Mouse (Mus musculus) stomach, embryonic 14.5 days (tissue): Measurements from ENCODE around the gene Cdh15. TPM values are rescaled to one million over a fixed set of nuclear protein-coding genes. Genes with fewer than 3 reads are reported as not detected.

Source experiments
- ATAC-seq: fragments of 200-750 bp; cut with Nextera tagmentation; 2 replicates; pipeline ENCODE4 v1.8.0; 2017; ENCODE audit warnings: low read depth, moderate TSS enrichment; ENCODE audit not compliant: insufficient number of reproducible peaks, insufficient read depth, low FRiP score
- H3K27ac ChIP-seq: fragments of 300-500 bp; sonication (generic); 2 replicates; pipeline ENCODE4 v1.5.1; 2014; ENCODE audit warnings: mild to moderate bottlenecking, low read length, moderate library complexity, mixed read lengths
- H3K27me3 ChIP-seq: fragments of 300-500 bp; sonication (generic); 2 replicates; pipeline ENCODE4 v1.6.1; 2014; ENCODE audit warnings: low read length, control low read depth, mixed read lengths; ENCODE audit not compliant: control insufficient read depth, insufficient read depth
- H3K36me3 ChIP-seq: fragments of 300-500 bp; sonication (generic); 2 replicates; pipeline ENCODE4 v1.6.1; 2014; ENCODE audit warnings: mild to moderate bottlenecking, control low read depth, low read length, moderate library complexity, mixed read lengths; ENCODE audit not compliant: control insufficient read depth, insufficient read depth
- H3K4me1 ChIP-seq: fragments of 300-500 bp; sonication (generic); 2 replicates; pipeline ENCODE4 v1.6.1; 2014; ENCODE audit warnings: low read length, control low read depth, mixed read lengths; ENCODE audit not compliant: control insufficient read depth, insufficient read depth
- H3K4me2 ChIP-seq: fragments of 300-500 bp; sonication (generic); replicated peaks from 2 replicates; pipeline ENCODE4 v1.6.1; 2014; ENCODE audit warnings: low read depth, low read length, control low read depth
- H3K4me3 ChIP-seq: fragments of 300-500 bp; sonication (generic); 2 replicates; pipeline ENCODE4 v1.5.1; 2014; ENCODE audit warnings: low read depth, low read length, control low read depth
- H3K9ac ChIP-seq: fragments of 300-500 bp; sonication (generic); replicated peaks from 2 replicates; pipeline ENCODE4 v1.6.1; 2014; ENCODE audit warnings: low read depth, mild to moderate bottlenecking, control low read depth, low read length, moderate library complexity, mixed read lengths
- H3K9me3 ChIP-seq: fragments of 300-500 bp; sonication (generic); 2 replicates; pipeline ENCODE4 v1.6.1; 2016; ENCODE audit warnings: low read depth, low read length, control low read depth; ENCODE audit not compliant: control insufficient read depth
- whole genome bisulfite sequencing: fragments of 180-500 bp; shearing (Covaris S2); extraction: QIAGEN DNeasy Blood & Tissue Kit; methylation state at CpG from one replicate; pipeline ENCODE4 v1.1.7; 2014; 5-methylcytosine and 5-hydroxymethylcytosine counted together
- polyA plus RNA-seq: library from polyadenylated mRNA; unstranded; fragments of >200 nt; fragmentation: Nextera tagmentation; extraction: Ambion mirVana; gene quantifications from 2 replicates; pipeline ENCODE4 v1.2.1, GENCODE M21; 2014

Gene Cdh15
- polyA plus RNA-seq, 1 experiment from 2014 or later, result 0.26 TPM

DNA sequence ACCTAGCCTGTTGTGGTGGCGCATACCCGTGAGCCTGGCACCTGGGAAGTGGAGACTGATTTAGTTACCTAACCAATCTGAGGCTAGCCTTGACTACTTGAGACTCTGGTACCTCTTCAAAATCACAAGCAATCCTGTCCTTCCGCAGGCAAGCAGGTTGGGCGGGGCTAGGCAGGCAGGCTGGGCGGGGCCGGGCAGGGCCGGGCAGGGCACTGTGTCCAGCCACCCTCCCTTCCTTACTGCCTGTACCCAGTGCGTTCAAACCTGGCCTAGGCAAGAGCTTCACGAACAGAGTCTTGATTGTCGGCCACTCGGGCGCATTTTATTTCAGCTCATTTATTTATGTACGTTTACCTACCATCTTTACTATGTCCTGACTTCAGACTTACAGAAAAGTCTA lies 12.1 kb downstream of the Cdh15 start:
- Histone ChIP-seq H3K4me2 (no peak overlapping the region), H3K27ac (no peak overlapping the region), H3K36me3 (no peaks in the 10 kb centered on the region), H3K4me1 (no peaks in the 10 kb centered on the region), H3K9me3 (peaks cover 4% of the 10 kb centered on the region), H3K9ac (no peak overlapping the region), H3K27me3 (no peaks in the 10 kb centered on the region), H3K4me3 (no peak overlapping the region)
- ATAC-seq, result no peak
- WGBS, result 51% methylated on average over 13 of the region's 13 CpGs

DNA sequence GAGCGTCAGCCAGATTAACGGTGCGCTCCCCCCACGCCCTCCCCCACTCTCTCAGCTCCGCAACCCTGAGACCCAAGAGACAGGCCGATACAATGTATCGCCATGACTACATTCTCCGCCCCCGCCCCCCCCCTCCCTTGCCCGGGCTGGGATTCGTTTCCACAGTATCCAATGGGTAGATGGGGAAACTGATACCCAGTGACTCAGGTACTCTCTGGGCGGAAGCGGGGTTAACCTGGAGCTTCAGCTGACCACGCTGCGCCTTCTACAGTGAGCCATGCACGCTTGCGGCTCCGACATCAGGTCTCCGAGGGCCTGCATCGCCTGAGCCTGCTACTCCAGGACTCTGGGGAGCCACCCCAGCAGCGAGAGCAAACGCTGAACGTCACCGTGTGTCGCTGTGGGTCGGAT lies 17.0 kb downstream of the Cdh15 start:
- Histone ChIP-seq H3K4me1 (no peaks in the 10 kb centered on the region), H3K36me3 (no peaks in the 10 kb centered on the region), H3K9me3 (peaks cover 12% of the 10 kb centered on the region), H3K4me2 (peak overlapping the region; percentile 34), H3K9ac (no peak overlapping the region), H3K27me3 (no peaks in the 10 kb centered on the region), H3K4me3 (0 out of 2 replicates have a peak overlapping the region, but pooled peaks have one; percentile 15), H3K27ac (no peak overlapping the region)
- ATAC-seq, result no peak
- WGBS, result 71% methylated on average over 26 of the region's 26 CpGs

DNA sequence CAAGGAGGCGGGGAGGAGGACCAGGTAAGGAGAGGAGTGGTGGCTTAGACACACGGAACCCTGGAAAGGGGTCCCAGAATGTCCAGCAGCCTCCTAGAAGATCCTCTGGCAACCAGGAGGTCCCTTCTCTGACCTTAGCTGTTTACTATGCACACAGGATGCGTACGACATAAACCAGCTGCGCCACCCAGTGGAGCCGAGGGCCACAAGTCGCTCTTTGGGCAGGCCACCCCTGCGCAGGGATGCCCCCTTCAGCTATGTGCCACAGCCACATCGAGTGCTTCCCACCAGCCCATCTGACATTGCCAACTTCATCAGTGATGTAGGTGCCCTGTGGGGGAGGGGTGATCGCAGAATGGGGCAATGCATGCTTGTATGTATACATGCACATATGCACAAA lies 17.7 kb downstream of the Cdh15 start:
- H3K4me3 ChIP-seq, result no peak overlapping the region
- H3K27me3 ChIP-seq, result no peaks in the 10 kb centered on the region
- H3K9ac ChIP-seq, result no peak overlapping the region
- H3K36me3 ChIP-seq, result no peaks in the 10 kb centered on the region
- 60% methylated on average over 10 of the region's 10 CpGs for WGBS
- peaks cover 12% of the 10 kb centered on the region for H3K9me3 ChIP-seq
- no peak overlapping the region for H3K27ac ChIP-seq
- H3K4me1 ChIP-seq, result no peaks in the 10 kb centered on the region
- peak overlapping the region; percentile 34; the same call in 1 of the 2 replicates for H3K4me2 ChIP-seq
- no peak for ATAC-seq

- no peak overlapping the region for H3K4me2 ChIP-seq
- H3K27ac ChIP-seq, result no peak overlapping the region
- no peaks in the 10 kb centered on the region for H3K36me3 ChIP-seq
- H3K9me3 ChIP-seq, result peaks cover 12% of the 10 kb centered on the region
- no peaks in the 10 kb centered on the region for H3K4me1 ChIP-seq
- no peaks in the 10 kb centered on the region for H3K27me3 ChIP-seq
- no peak overlapping the region for H3K9ac ChIP-seq
- ATAC-seq, result no peak
- no peak overlapping the region for H3K4me3 ChIP-seq
- WGBS, result 69% methylated on average over 8 of the region's 8 CpGs
Observed at GRCm38 (mm10) chr8:122866231-122866630, 18.5 kb downstream of the Cdh15 start.

- H3K4me2 ChIP-seq, result no peak overlapping the region
- H3K36me3 ChIP-seq, result no peaks in the 10 kb centered on the region
- H3K9me3 ChIP-seq, result peaks cover 12% of the 10 kb centered on the region
- H3K27ac ChIP-seq, result no peak overlapping the region
- no peaks in the 10 kb centered on the region for H3K27me3 ChIP-seq
- no peak overlapping the region for H3K4me3 ChIP-seq
- WGBS, result 90% methylated on average over 6 of the region's 6 CpGs
- H3K4me1 ChIP-seq, result no peaks in the 10 kb centered on the region
- no peak for ATAC-seq
- H3K9ac ChIP-seq, result no peak overlapping the region
Observed at GRCm38 (mm10) chr8:122867982-122868381, 20.2 kb downstream of the Cdh15 start.

DNA sequence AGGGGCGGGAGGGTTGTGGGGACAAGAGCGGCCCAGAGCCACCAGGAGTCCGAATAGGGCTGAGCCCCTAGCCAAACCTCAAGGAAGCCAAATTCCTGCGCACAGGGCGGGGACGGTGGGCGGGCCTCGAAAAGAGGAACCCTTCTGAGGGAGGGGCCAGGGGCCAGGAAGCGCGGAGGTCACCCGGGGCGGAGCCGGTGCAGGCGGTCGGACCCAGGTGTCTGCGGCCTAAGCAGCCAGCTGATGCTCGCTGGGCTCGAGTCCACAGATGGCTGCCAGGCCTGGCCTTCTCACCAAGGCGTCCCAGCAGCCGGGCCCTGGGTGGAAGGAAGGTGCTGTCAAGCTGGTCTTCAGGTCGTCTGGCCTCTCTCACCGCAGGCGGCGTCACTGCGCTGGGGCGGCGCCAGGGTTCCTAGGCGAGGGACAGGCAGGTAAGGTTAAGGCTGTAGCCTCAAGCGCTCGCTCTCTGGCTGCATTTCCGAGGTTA lies 22.7 kb downstream of the Cdh15 start:
- no peaks in the 10 kb centered on the region for H3K4me1 ChIP-seq
- WGBS, result 20% methylated on average over 31 of the region's 31 CpGs
- peak overlapping the region; percentile 28 for H3K4me2 ChIP-seq
- peaks cover 3% of the 10 kb centered on the region for H3K9me3 ChIP-seq
- no peak overlapping the region for H3K4me3 ChIP-seq
- ATAC-seq, result no peak
- no peaks in the 10 kb centered on the region for H3K27me3 ChIP-seq
- H3K9ac ChIP-seq, result no peak overlapping the region
- H3K27ac ChIP-seq, result no peak overlapping the region
- H3K36me3 ChIP-seq, result no peaks in the 10 kb centered on the region

GRCm38 (mm10) chr8:122871663-122872062 lies 23.9 kb downstream of the Cdh15 start:
- ATAC-seq, result no peak

GRCm38 (mm10) chr8:122873171-122873570 lies 25.4 kb downstream of the Cdh15 start:
- no peak for ATAC-seq
- Histone ChIP-seq H3K4me3 (no peak overlapping the region), H3K4me2 (no peak overlapping the region), H3K9me3 (no peaks in the 10 kb centered on the region), H3K27ac (no peak overlapping the region), H3K4me1 (no peaks in the 10 kb centered on the region), H3K9ac (no peak overlapping the region), H3K27me3 (no peaks in the 10 kb centered on the region), H3K36me3 (no peaks in the 10 kb centered on the region)
- WGBS, result 40% methylated on average over 6 of the region's 6 CpGs

More at GRCm38 (mm10) chr8:122871663-122872062, 23.9 kb downstream of the Cdh15 start:
- Histone ChIP-seq H3K4me3 (no peak overlapping the region), H3K27ac (no peak overlapping the region), H3K27me3 (no peaks in the 10 kb centered on the region), H3K4me1 (no peaks in the 10 kb centered on the region), H3K9ac (no peak overlapping the region), H3K4me2 (no peak overlapping the region), H3K9me3 (no peaks in the 10 kb centered on the region), H3K36me3 (no peaks in the 10 kb centered on the region)
- 69% methylated on average over 9 of the region's 9 CpGs for WGBS

GRCm38 (mm10) chr8:122875186-122875585 lies 27.4 kb downstream of the Cdh15 start:
- H3K27me3 ChIP-seq, result no peaks in the 10 kb centered on the region
- WGBS, result 52% methylated on average over 5 of the region's 5 CpGs
- H3K9me3 ChIP-seq, result no peaks in the 10 kb centered on the region
- ATAC-seq, result no peak
- H3K4me2 ChIP-seq, result no peak overlapping the region
- no peaks in the 10 kb centered on the region for H3K4me1 ChIP-seq
- no peak overlapping the region for H3K4me3 ChIP-seq
- no peaks in the 10 kb centered on the region for H3K36me3 ChIP-seq
- no peak overlapping the region for H3K27ac ChIP-seq
- H3K9ac ChIP-seq, result no peak overlapping the region
